Mouse (Mus musculus) stomach, postnatal 0 days (tissue): Measurements from ENCODE around the gene Flrt1.

Source experiments
- CTCF ChIP-seq: IDR thresholded peaks from 2 replicates; pipeline ENCODE4 v1.5.1; 2016; ENCODE audit warnings: antibody characterized with exemption, low read depth, mild to moderate bottlenecking, moderate library complexity
- EP300 ChIP-seq: optimal IDR thresholded peaks from 2 replicates; pipeline ENCODE3; 2016; ENCODE audit warnings: antibody characterized with exemption

GRCm38 (mm10) chr19:7146376-7146775 lies 40.8 kb upstream of the Flrt1 start:
- no peak for TF ChIP-seq EP300
- no peak for TF ChIP-seq CTCF
